Mouse (Mus musculus) forebrain, embryonic 13.5 days (tissue): ENCODE data around the gene Ano5. TPM values are rescaled to one million over a fixed set of nuclear protein-coding genes. Genes with fewer than 3 reads are reported as not detected.

Experiments
- ATAC-seq: fragments of 200-750 bp; cut with Nextera tagmentation; 2 replicates; pipeline ENCODE4 v1.8.0; 2017
- H3K27ac ChIP-seq: fragments of 300-500 bp; sonication (generic); 2 replicates; pipeline ENCODE4 v1.5.1; 2015; ENCODE audit warnings: inconsistent platforms, mild to moderate bottlenecking, moderate library complexity
- H3K27me3 ChIP-seq: fragments of 300-500 bp; sonication (generic); 2 replicates; pipeline ENCODE4 v1.6.1; 2015; ENCODE audit warnings: mild to moderate bottlenecking, inconsistent platforms
- H3K36me3 ChIP-seq: fragments of 300-500 bp; sonication (generic); 2 replicates; pipeline ENCODE4 v1.6.1; 2015; ENCODE audit warnings: mild to moderate bottlenecking, inconsistent platforms; ENCODE audit not compliant: poor library complexity, severe bottlenecking
- H3K4me1 ChIP-seq: fragments of 300-500 bp; sonication (generic); 2 replicates; pipeline ENCODE4 v1.6.1; 2015; ENCODE audit warnings: inconsistent platforms
- H3K4me2 ChIP-seq: fragments of 300-500 bp; sonication (generic); 2 replicates; pipeline ENCODE4 v1.6.1; 2015; ENCODE audit warnings: inconsistent platforms, mild to moderate bottlenecking, moderate library complexity
- H3K4me3 ChIP-seq: fragments of 300-500 bp; sonication (generic); 2 replicates; pipeline ENCODE4 v1.5.1; 2015; ENCODE audit warnings: mild to moderate bottlenecking, inconsistent platforms
- H3K9ac ChIP-seq: fragments of 300-500 bp; sonication (generic); 2 replicates; pipeline ENCODE4 v1.6.1; 2015; ENCODE audit warnings: mild to moderate bottlenecking, inconsistent platforms
- H3K9me3 ChIP-seq: fragments of 300-500 bp; sonication (generic); replicated peaks from 2 replicates; pipeline ENCODE4 v1.6.1; 2016; ENCODE audit warnings: inconsistent platforms
- WGBS: fragments of 180-500 bp; shearing (Covaris S2); methylation state at CpG from one replicate; pipeline ENCODE4 v1.1.7; 2015; 5-methylcytosine and 5-hydroxymethylcytosine counted together
- polyA plus RNA-seq: library from polyadenylated mRNA; unstranded; fragments of >200 nt; fragmentation: Nextera tagmentation; extraction: Ambion mirVana; gene quantifications from 2 replicates; pipeline ENCODE4 v1.2.1, GENCODE M21; 2015

The Ano5 gene
- polyA plus RNA-seq, 1 experiment from 2014 or later, result 0.34 TPM

- Histone ChIP-seq H3K4me2 (peak overlapping the region; percentile 47), H3K36me3 (no peaks in the 10 kb centered on the region), H3K27ac (peak overlapping the region; percentile 79), H3K4me1 (peaks cover 29% of the 10 kb centered on the region), H3K4me3 (peak overlapping the region; percentile 21), H3K9me3 (no peaks in the 10 kb centered on the region), H3K9ac (peak overlapping the region; percentile 52), H3K27me3 (peaks cover 30% of the 10 kb centered on the region)
- ATAC-seq, result no peak
- WGBS, result 46% methylated on average over 3 of the region's 3 CpGs
Measured at GRCm38 (mm10) chr7:51631171-51631570, 120.3 kb downstream of the Ano5 start.

GRCm38 (mm10) chr7:51632543-51633229 lies 121.9 kb downstream of the Ano5 start:
- H3K9me3 ChIP-seq, result no peaks in the 10 kb centered on the region
- H3K27me3 ChIP-seq, result peaks cover 22% of the 10 kb centered on the region
- peak; percentile 85 for ATAC-seq
- peak overlapping the region; percentile 41 for H3K4me2 ChIP-seq
- peak overlapping the region; percentile 86 for H3K27ac ChIP-seq
- H3K9ac ChIP-seq, result peak overlapping the region; percentile 10; the same call in 1 of the 2 replicates
- peak overlapping the region; percentile 15; the same call in 1 of the 2 replicates for H3K4me3 ChIP-seq
- H3K4me1 ChIP-seq, result peaks cover 18% of the 10 kb centered on the region
- no peaks in the 10 kb centered on the region for H3K36me3 ChIP-seq
- 4% methylated on average over 9 of the region's 9 CpGs for WGBS

GRCm38 (mm10) chr7:51633230-51633844 lies 122.5 kb downstream of the Ano5 start:
- peak overlapping the region; percentile 86 for H3K27ac ChIP-seq
- peak; percentile 64 for ATAC-seq
- H3K9me3 ChIP-seq, result no peaks in the 10 kb centered on the region
- peak overlapping the region; percentile 37; the same call in 1 of the 2 replicates for H3K9ac ChIP-seq
- 2% methylated on average over 7 of the region's 7 CpGs for WGBS
- H3K4me3 ChIP-seq, result peak overlapping the region; percentile 17; the same call in 1 of the 2 replicates
- no peaks in the 10 kb centered on the region for H3K36me3 ChIP-seq
- peak overlapping the region; percentile 41 for H3K4me2 ChIP-seq
- H3K27me3 ChIP-seq, result peaks cover 18% of the 10 kb centered on the region
- peaks cover 15% of the 10 kb centered on the region for H3K4me1 ChIP-seq

Other genes starting within 250 kb of the Ano5 start
- 43.7 and 49.4 TPM in 2 replicates for gene Slc17a6, start 111.0 kb downstream of the Ano5 start, polyA plus RNA-seq